12 mouse cellular contexts compared by ENCODE assay signal in the genomic region with DNA sequence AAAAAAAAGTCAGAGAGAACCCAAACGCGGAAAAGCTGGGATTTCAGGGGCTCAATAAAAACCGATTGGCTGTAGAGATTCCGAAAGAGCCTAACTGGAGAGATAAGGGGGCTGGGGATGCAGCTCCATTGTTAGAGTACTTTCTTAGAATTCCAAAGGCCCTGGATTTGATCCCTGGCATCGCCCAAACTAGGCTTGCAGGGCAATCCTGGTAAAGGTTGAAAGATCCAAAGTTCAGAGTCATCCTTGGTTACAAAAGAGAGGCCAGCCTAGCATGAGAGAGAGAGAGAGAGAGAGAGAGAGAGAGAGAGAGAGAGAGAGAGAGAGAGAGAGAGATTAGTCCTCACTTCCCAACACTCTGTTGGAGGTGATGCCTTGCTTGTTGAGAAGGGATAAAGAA. TPM values are rescaled to one million over a fixed set of nuclear protein-coding genes. Genes with fewer than 3 reads are reported as not detected.
DNase-seq lines count a peak whose midpoint lies in the region; ATAC-seq lines count a peak whose summit lies in the region.
"Had no signal": no experiment of that assay in that cellular context is flagged by ENCODE, and none has a peak within 500 bp of the region (broad histone marks: within the 10 kb centered on the region; RNA-seq: fewer than 3 reads in every experiment).

No protein-coding gene starts in this region.

- no peaks in the 10 kb centered on the region for H3K36me3 ChIP-seq in neural tube, embryonic 15.5 days
- H3K36me3 ChIP-seq in stomach, embryonic 16.5 days (ENCODE audit: control insufficient read depth, insufficient read depth, low read length) = no peaks in the 10 kb centered on the region
- H3K36me3 ChIP-seq: hindbrain, embryonic 10.5 days had no signal

- no peak overlapping the region for H3K9ac ChIP-seq in neural tube, embryonic 15.5 days (replicated peaks)
- no peak overlapping the region for H3K9ac ChIP-seq in stomach, embryonic 16.5 days (ENCODE audit: low read length)

- no peak overlapping the region for H3K27ac ChIP-seq in neural tube, embryonic 15.5 days (replicated peaks)
- no peak overlapping the region for H3K27ac ChIP-seq in stomach, embryonic 16.5 days (ENCODE audit: low read length)
- H3K27ac ChIP-seq: hindbrain, embryonic 10.5 days had no signal

- no peaks in the 10 kb centered on the region for H3K9me3 ChIP-seq in neural tube, embryonic 15.5 days (replicated peaks)
- H3K9me3 ChIP-seq in stomach, embryonic 16.5 days (replicated peaks; ENCODE audit: control insufficient read depth, low read length) = no peaks in the 10 kb centered on the region

- ATAC-seq in neural tube, embryonic 15.5 days (ENCODE audit: low FRiP score) = no peak
- no peak for ATAC-seq in stomach, embryonic 16.5 days (ENCODE audit: insufficient read depth, low FRiP score)

- 24% methylated on average over 5 of the region's 5 CpGs for WGBS in neural tube, embryonic 15.5 days
- WGBS in stomach, embryonic 16.5 days = 46% methylated on average over 5 of the region's 5 CpGs

- H3K4me2 ChIP-seq in neural tube, embryonic 15.5 days = peak overlapping the region; percentile 5; the same call in 1 of the 2 replicates
- peak overlapping the region; percentile 8 for H3K4me2 ChIP-seq in stomach, embryonic 16.5 days (ENCODE audit: low read depth, low read length)

- DNase-seq in kidney, adult 11 months = peak; percentile 23
- DNase-seq in kidney, postnatal 10 days = no peak
- no peak for DNase-seq in neural tube, embryonic 10.5 days (ENCODE audit: extremely low spot score, low spot score)
- DNase-seq in kidney, postnatal 36 days = peak; percentile 44 to 48
- DNase-seq in gastrocnemius, postnatal 4 days (ENCODE audit: low spot score in 2 of 2) = no peak
- no peak for DNase-seq in cerebellum, postnatal 36 days
- DNase-seq: adrenal gland, postnatal 14 days; embryo, embryonic 11 days; spleen, adult 18-20 months had no signal

- no peak overlapping the region for H3K4me3 ChIP-seq in neural tube, embryonic 15.5 days (replicated peaks)
- H3K4me3 ChIP-seq in stomach, embryonic 16.5 days (replicated peaks; ENCODE audit: low read length) = no peak overlapping the region

- peaks cover 30% of the 10 kb centered on the region for H3K27me3 ChIP-seq in neural tube, embryonic 15.5 days (replicated peaks)
- H3K27me3 ChIP-seq in stomach, embryonic 16.5 days (ENCODE audit: control insufficient read depth, insufficient read depth, low read length) = no peaks in the 10 kb centered on the region

- peaks cover 16% of the 10 kb centered on the region for H3K4me1 ChIP-seq in neural tube, embryonic 15.5 days
- peaks cover 5% of the 10 kb centered on the region for H3K4me1 ChIP-seq in stomach, embryonic 16.5 days (ENCODE audit: control insufficient read depth, insufficient read depth, low read length)

RNA-seq across cellular contexts. Expression of a gene that starts 1.7 kb away (rescaled TPM):
- 1.1 and 1.2 TPM in 2 replicates for polyA plus RNA-seq in neural tube, embryonic 15.5 days (2015; fragmentation: Nextera tagmentation; extraction: Ambion mirVana)
- polyA plus RNA-seq in stomach, embryonic 16.5 days (2015; fragmentation: Nextera tagmentation; extraction: Ambion mirVana) = 6.5 and 8.8 TPM in 2 replicates
- total RNA-seq in gastrocnemius, postnatal 4 days (2021) = 10 to 100 TPM; 10.3 to 10.5 TPM

Comparison
In these comparisons a context has a peak if more than half of its experiments do, and no peak if none do; other contexts are left out.
1. DNase-seq: peak in kidney, adult 11 months (single experiment) and kidney, postnatal 36 days (2 of 2); none in kidney, postnatal 10 days (single experiment), neural tube, embryonic 10.5 days (single experiment), gastrocnemius, postnatal 4 days (0 of 2) and cerebellum, postnatal 36 days (0 of 2).